Mouse (Mus musculus) stomach, embryonic 14.5 days (tissue): ENCODE measurements around the gene Tmc8. TPM values are rescaled to one million over a fixed set of nuclear protein-coding genes. Genes with fewer than 3 reads are reported as not detected.
A peak's percentile ranks its signal among the peaks of the same experiment; 100 is the strongest.
"Not testable (repeated sequence)": the region's sequence is repeated elsewhere in the genome, so short reads cannot be mapped to it uniquely, and the experiment has no call there.

Experiments used
- ATAC-seq: fragments of 200-750 bp; cut with Nextera tagmentation; 2 replicates; pipeline ENCODE4 v1.8.0; 2017; ENCODE audit warnings: low read depth, moderate TSS enrichment; ENCODE audit not compliant: insufficient number of reproducible peaks, insufficient read depth, low FRiP score
- H3K27ac ChIP-seq: fragments of 300-500 bp; sonication (generic); 2 replicates; pipeline ENCODE4 v1.5.1; 2014; ENCODE audit warnings: mild to moderate bottlenecking, low read length, moderate library complexity, mixed read lengths
- H3K27me3 ChIP-seq: fragments of 300-500 bp; sonication (generic); 2 replicates; pipeline ENCODE4 v1.6.1; 2014; ENCODE audit warnings: low read length, control low read depth, mixed read lengths; ENCODE audit not compliant: control insufficient read depth, insufficient read depth
- H3K36me3 ChIP-seq: fragments of 300-500 bp; sonication (generic); 2 replicates; pipeline ENCODE4 v1.6.1; 2014; ENCODE audit warnings: mild to moderate bottlenecking, control low read depth, low read length, moderate library complexity, mixed read lengths; ENCODE audit not compliant: control insufficient read depth, insufficient read depth
- H3K4me1 ChIP-seq: fragments of 300-500 bp; sonication (generic); 2 replicates; pipeline ENCODE4 v1.6.1; 2014; ENCODE audit warnings: low read length, control low read depth, mixed read lengths; ENCODE audit not compliant: control insufficient read depth, insufficient read depth
- H3K4me2 ChIP-seq: fragments of 300-500 bp; sonication (generic); replicated peaks from 2 replicates; pipeline ENCODE4 v1.6.1; 2014; ENCODE audit warnings: low read depth, low read length, control low read depth
- H3K4me3 ChIP-seq: fragments of 300-500 bp; sonication (generic); 2 replicates; pipeline ENCODE4 v1.5.1; 2014; ENCODE audit warnings: low read depth, low read length, control low read depth
- H3K9ac ChIP-seq: fragments of 300-500 bp; sonication (generic); replicated peaks from 2 replicates; pipeline ENCODE4 v1.6.1; 2014; ENCODE audit warnings: low read depth, mild to moderate bottlenecking, control low read depth, low read length, moderate library complexity, mixed read lengths
- H3K9me3 ChIP-seq: fragments of 300-500 bp; sonication (generic); 2 replicates; pipeline ENCODE4 v1.6.1; 2016; ENCODE audit warnings: low read depth, low read length, control low read depth; ENCODE audit not compliant: control insufficient read depth
- WGBS: fragments of 180-500 bp; shearing (Covaris S2); extraction: QIAGEN DNeasy Blood & Tissue Kit; methylation state at CpG from one replicate; pipeline ENCODE4 v1.1.7; 2014; 5-methylcytosine and 5-hydroxymethylcytosine counted together
- polyA plus RNA-seq: library from polyadenylated mRNA; unstranded; fragments of >200 nt; fragmentation: Nextera tagmentation; extraction: Ambion mirVana; gene quantifications from 2 replicates; pipeline ENCODE4 v1.2.1, GENCODE M21; 2014

Gene Tmc8
- polyA plus RNA-seq, 1 experiment from 2014 or later: 1.7 TPM

GRCm38 (mm10) chr11:117783089-117783488 is 1.2 kb downstream of the Tmc8 start:
- Histone ChIP-seq H3K27me3 (no peaks in the 10 kb centered on the region), H3K4me2 (peak overlapping the region; percentile 39), H3K9me3 (no peaks in the 10 kb centered on the region), H3K9ac (peak overlapping the region; percentile 23; the same call in 1 of the 2 replicates), H3K4me3 (peak overlapping the region; percentile 14), H3K27ac (no peak overlapping the region), H3K36me3 (no peaks in the 10 kb centered on the region), H3K4me1 (peaks cover 44% of the 10 kb centered on the region)
- WGBS: 6% methylated on average over 31 of the region's 31 CpGs
- ATAC-seq: no peak

- Histone ChIP-seq H3K4me2 (peak overlapping the region; percentile 39; the same call in 1 of the 2 replicates), H3K9ac (no peak overlapping the region), H3K4me1 (peaks cover 38% of the 10 kb centered on the region), H3K27me3 (no peaks in the 10 kb centered on the region), H3K9me3 (no peaks in the 10 kb centered on the region), H3K36me3 (no peaks in the 10 kb centered on the region), H3K4me3 (peak overlapping the region; percentile 14; the same call in 1 of the 2 replicates), H3K27ac (no peak overlapping the region)
- 40% methylated on average over 10 of the region's 10 CpGs for WGBS
- no peak for ATAC-seq
These were observed 1.9 kb downstream of the Tmc8 start for GRCm38 (mm10) chr11:117783683-117784309.

- WGBS: 19% methylated on average over 10 of the region's 10 CpGs
These were observed 4.4 kb downstream of the Tmc8 start for GRCm38 (mm10) chr11:117786294-117786693.

GRCm38 (mm10) chr11:117788481-117788880 is 6.6 kb downstream of the Tmc8 start:
- not testable (repeated sequence) for H3K9me3 ChIP-seq, H3K4me1 ChIP-seq, ATAC-seq, H3K4me3 ChIP-seq, H3K36me3 ChIP-seq, H3K27ac ChIP-seq, H3K9ac ChIP-seq, H3K27me3 ChIP-seq, H3K4me2 ChIP-seq
- WGBS: 76% methylated on average over 7 of the region's 7 CpGs

More at GRCm38 (mm10) chr11:117786294-117786693, 4.4 kb downstream of the Tmc8 start:
- H3K27me3 ChIP-seq: no peaks in the 10 kb centered on the region
- H3K36me3 ChIP-seq: no peaks in the 10 kb centered on the region
- H3K4me1 ChIP-seq: peaks cover 23% of the 10 kb centered on the region
- H3K4me2 ChIP-seq: no peak overlapping the region
- no peak overlapping the region for H3K9ac ChIP-seq
- H3K9me3 ChIP-seq: no peaks in the 10 kb centered on the region
- no peak for ATAC-seq
- no peak overlapping the region for H3K27ac ChIP-seq
- H3K4me3 ChIP-seq: no peak overlapping the region

- no peaks in the 10 kb centered on the region for H3K36me3 ChIP-seq
- no peak overlapping the region for H3K4me3 ChIP-seq
- H3K9ac ChIP-seq: no peak overlapping the region
- H3K4me1 ChIP-seq: peaks cover 8% of the 10 kb centered on the region
- H3K4me2 ChIP-seq: peak overlapping the region; percentile 41
- H3K9me3 ChIP-seq: no peaks in the 10 kb centered on the region
- WGBS: 4% methylated on average over 14 of the region's 14 CpGs
- ATAC-seq: peak; percentile 35; the same call in 1 of the 2 replicates
- H3K27me3 ChIP-seq: no peaks in the 10 kb centered on the region
- H3K27ac ChIP-seq: peak overlapping the region; percentile 21; the same call in 1 of the 2 replicates
These were observed 8.4 kb downstream of the Tmc8 start for GRCm38 (mm10) chr11:117790286-117790685.

- Histone ChIP-seq H3K9me3 (no peaks in the 10 kb centered on the region), H3K27me3 (no peaks in the 10 kb centered on the region), H3K9ac (no peak overlapping the region), H3K4me3 (no peak overlapping the region), H3K27ac (peak overlapping the region; percentile 39), H3K36me3 (no peaks in the 10 kb centered on the region), H3K4me1 (peaks cover 8% of the 10 kb centered on the region), H3K4me2 (peak overlapping the region; percentile 41)
- WGBS: 37% methylated on average over 23 of the region's 23 CpGs
- ATAC-seq: peak; percentile 83; the same call in 1 of the 2 replicates
These were observed 9.0 kb downstream of the Tmc8 start for GRCm38 (mm10) chr11:117790703-117791440.

GRCm38 (mm10) chr11:117791441-117791761 is 9.5 kb downstream of the Tmc8 start:
- Histone ChIP-seq H3K27me3 (no peaks in the 10 kb centered on the region), H3K4me3 (no peak overlapping the region), H3K36me3 (no peaks in the 10 kb centered on the region), H3K4me1 (peaks cover 8% of the 10 kb centered on the region), H3K9ac (no peak overlapping the region), H3K4me2 (no peak overlapping the region), H3K9me3 (no peaks in the 10 kb centered on the region), H3K27ac (no peak overlapping the region)
- 85% methylated on average over 9 of the region's 9 CpGs for WGBS
- no peak for ATAC-seq

- Histone ChIP-seq H3K27ac (peak overlapping the region; percentile 12; the same call in 1 of the 2 replicates), H3K4me2 (peak overlapping the region; percentile 37), H3K9ac (no peak overlapping the region; the same call in 1 of the 2 replicates), H3K4me3 (no peak overlapping the region), H3K36me3 (no peaks in the 10 kb centered on the region), H3K4me1 (peaks cover 8% of the 10 kb centered on the region), H3K27me3 (no peaks in the 10 kb centered on the region), H3K9me3 (no peaks in the 10 kb centered on the region)
- 4% methylated on average over 22 of the region's 22 CpGs for WGBS
- ATAC-seq: peak; percentile 69
These were observed 10.5 kb downstream of the Tmc8 start for GRCm38 (mm10) chr11:117792281-117792888.
